Mouse (Mus musculus) stomach, postnatal 0 days (tissue): ENCODE measurements around the gene Bckdk. TPM values are rescaled to one million over a fixed set of nuclear protein-coding genes. Genes with fewer than 3 reads are reported as not detected.
"Not testable (repeated sequence)": the region's sequence is repeated elsewhere in the genome, so short reads cannot be mapped to it uniquely, and the experiment has no call there.

Experiments used
- ATAC-seq: fragments of 200-750 bp; cut with Nextera tagmentation; 2 replicates; pipeline ENCODE4 v1.8.0; 2017; ENCODE audit not compliant: low FRiP score, low TSS enrichment
- DNase-seq: peaks from one replicate; pipeline ENCODE4 v3.0.0-alpha.2; 2016; ENCODE audit warnings: low spot score
- H3K27ac ChIP-seq: fragments of 300-500 bp; sonication (generic); replicated peaks from 2 replicates; pipeline ENCODE4 v1.5.1; 2014; ENCODE audit warnings: mild to moderate bottlenecking, control low read depth
- H3K27me3 ChIP-seq: fragments of 300-500 bp; sonication (generic); 2 replicates; pipeline ENCODE4 v1.6.1; 2014; ENCODE audit warnings: low read length; ENCODE audit not compliant: control insufficient read depth, insufficient read depth
- H3K36me3 ChIP-seq: fragments of 300-500 bp; sonication (generic); 2 replicates; pipeline ENCODE4 v1.6.1; 2014; ENCODE audit warnings: low read length, mixed read lengths; ENCODE audit not compliant: control insufficient read depth, insufficient read depth
- H3K4me1 ChIP-seq: fragments of 300-500 bp; sonication (generic); replicated peaks from 2 replicates; pipeline ENCODE4 v1.6.1; 2014; ENCODE audit warnings: antibody characterized with exemption; ENCODE audit not compliant: control insufficient read depth, insufficient read depth
- H3K4me2 ChIP-seq: fragments of 300-500 bp; sonication (generic); replicated peaks from 2 replicates; pipeline ENCODE4 v1.6.1; 2014; ENCODE audit warnings: low read depth, mild to moderate bottlenecking, control low read depth, moderate library complexity
- H3K4me3 ChIP-seq: fragments of 300-500 bp; sonication (generic); 2 replicates; pipeline ENCODE4 v1.5.1; 2014; ENCODE audit warnings: low read depth, low read length, control low read depth
- H3K9ac ChIP-seq: fragments of 300-500 bp; sonication (generic); 2 replicates; pipeline ENCODE4 v1.6.1; 2014; ENCODE audit warnings: mild to moderate bottlenecking, low read length, control low read depth, mixed read lengths
- H3K9me3 ChIP-seq: fragments of 300-500 bp; sonication (generic); 2 replicates; pipeline ENCODE4 v1.6.1; 2016; ENCODE audit warnings: low read length; ENCODE audit not compliant: control insufficient read depth
- CTCF ChIP-seq: IDR thresholded peaks from 2 replicates; pipeline ENCODE4 v1.5.1; 2016; ENCODE audit warnings: antibody characterized with exemption, low read depth, mild to moderate bottlenecking, moderate library complexity
- EP300 ChIP-seq: optimal IDR thresholded peaks from 2 replicates; pipeline ENCODE3; 2016; ENCODE audit warnings: antibody characterized with exemption
- WGBS: fragments of 180-500 bp; shearing (Covaris S2); extraction: QIAGEN DNeasy Blood & Tissue Kit; methylation state at CpG from one replicate; pipeline ENCODE4 v1.1.7; 2014; 5-methylcytosine and 5-hydroxymethylcytosine counted together
- polyA plus RNA-seq: library from polyadenylated mRNA; unstranded; fragments of >200 nt; fragmentation: Nextera tagmentation; extraction: Ambion mirVana; gene quantifications from 2 replicates; pipeline ENCODE4 v1.2.1, GENCODE M21; 2015

Bckdk gene
- polyA plus RNA-seq, 1 experiment from 2014 or later = 102 TPM

GRCm38 (mm10) chr7:127888821-127889220 is 15.1 kb upstream of the Bckdk start:
- Histone ChIP-seq H3K4me1 (no peaks in the 10 kb centered on the region), H3K4me2 (no peak overlapping the region), H3K27me3 (no peaks in the 10 kb centered on the region), H3K9me3 (no peaks in the 10 kb centered on the region), H3K4me3 (no peak overlapping the region), H3K9ac (no peak overlapping the region), H3K36me3 (peaks cover 9% of the 10 kb centered on the region; the same call in 1 of the 2 replicates), H3K27ac (no peak overlapping the region)
- TF ChIP-seq CTCF (no peak), EP300 (no peak)
- 62% methylated on average over 3 of the region's 3 CpGs for WGBS
- ATAC-seq = no peak
- no peak for DNase-seq

- ATAC-seq (no peak), DNase-seq (peak; percentile 79)
- Histone ChIP-seq H3K9ac (no peak within 1 kb of the TSS), H3K9me3 (no peaks in the 10 kb centered on the region), H3K27ac (no peak within 1 kb of the TSS), H3K27me3 (no peaks in the 10 kb centered on the region), H3K4me1 (no peaks in the 10 kb centered on the region), H3K4me2 (no peak within 1 kb of the TSS), H3K36me3 (peaks cover 7% of the 10 kb centered on the region; the same call in 1 of the 2 replicates), H3K4me3 (no peak within 1 kb of the TSS)
- WGBS = 24% methylated on average over 4 of the region's 4 CpGs
- TF ChIP-seq EP300 (no peak), CTCF (no peak)
Measured at GRCm38 (mm10) chr7:127890798-127891197, 13.1 kb upstream of the Bckdk start, which contains the start of gene Prss53. Prss53 (minus strand) TSS chr7:127890970.

GRCm38 (mm10) chr7:127894480-127894879 is 9.4 kb upstream of the Bckdk start:
- no peak overlapping the region for H3K27ac ChIP-seq
- H3K4me3 ChIP-seq = peak overlapping the region; percentile 59; the same call in 1 of the 2 replicates
- WGBS = 56% methylated on average over 5 of the region's 5 CpGs
- H3K4me2 ChIP-seq = peak overlapping the region; percentile 79
- DNase-seq = peak; percentile 41
- no peaks in the 10 kb centered on the region; the same call in 1 of the 2 replicates for H3K36me3 ChIP-seq
- H3K9ac ChIP-seq = peak overlapping the region; percentile 70; the same call in 1 of the 2 replicates
- no peak for ATAC-seq
- no peaks in the 10 kb centered on the region for H3K4me1 ChIP-seq
- TF ChIP-seq EP300 = no peak
- peak; percentile 29; the same call in 1 of the 2 replicates for TF ChIP-seq CTCF
- H3K27me3 ChIP-seq = no peaks in the 10 kb centered on the region
- no peaks in the 10 kb centered on the region for H3K9me3 ChIP-seq

- Histone ChIP-seq H3K4me1 (no peaks in the 10 kb centered on the region), H3K36me3 (no peaks in the 10 kb centered on the region; the same call in 1 of the 2 replicates), H3K9ac (peak within 1 kb of the TSS; percentile 70), H3K27ac (peak within 1 kb of the TSS; percentile 72), H3K27me3 (no peaks in the 10 kb centered on the region), H3K4me3 (peak within 1 kb of the TSS; percentile 59), H3K4me2 (peak within 1 kb of the TSS; percentile 79), H3K9me3 (no peaks in the 10 kb centered on the region)
- DNase-seq (peak; percentile 98), ATAC-seq (peak; percentile 96)
- TF ChIP-seq CTCF = peak; percentile 69
- no peak for TF ChIP-seq EP300
- WGBS = under 1% methylated on average over 26 of the region's 26 CpGs
Measured at GRCm38 (mm10) chr7:127895442-127895841, 8.4 kb upstream of the Bckdk start, which contains the start of the genes Gm21974 and Vkorc1. Gm21974 (minus strand) TSS chr7:127895454. Vkorc1 (minus strand) TSS chr7:127895617.

DNA sequence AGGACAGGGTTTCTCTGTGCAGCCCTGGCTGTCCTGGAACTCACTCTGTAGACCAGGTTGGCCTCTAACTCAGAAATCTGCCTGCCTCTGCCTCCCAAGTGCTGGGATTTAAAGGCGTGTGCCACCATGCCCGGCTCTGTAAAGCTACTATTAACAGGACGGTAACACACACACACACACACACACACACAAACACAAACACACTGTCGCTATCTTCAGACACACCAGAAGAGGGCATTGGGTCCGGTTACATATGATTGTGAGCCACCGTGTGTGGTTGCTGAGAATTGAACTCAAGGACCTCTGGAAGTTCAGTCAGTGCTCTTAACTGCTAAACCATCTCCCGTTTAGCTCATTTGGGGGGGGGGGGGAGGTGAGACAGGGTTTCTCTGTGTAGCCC is 8.0 kb upstream of the Bckdk start:
- DNase-seq, H3K27ac ChIP-seq, H3K4me2 ChIP-seq, H3K9ac ChIP-seq, H3K36me3 ChIP-seq, H3K27me3 ChIP-seq, H3K9me3 ChIP-seq, H3K4me1 ChIP-seq: not testable (repeated sequence)
- ATAC-seq = 0 out of 2 replicates have a peak, but pooled peaks have one; percentile 0
- H3K4me3 ChIP-seq = peak overlapping the region; percentile 59; the same call in 1 of the 2 replicates
- WGBS = 60% methylated on average over 7 of the region's 7 CpGs

- TF ChIP-seq CTCF (peak; percentile 80), EP300 (no peak)
- H3K27ac ChIP-seq = no peak overlapping the region
- no peaks in the 10 kb centered on the region for H3K9me3 ChIP-seq
- H3K4me1 ChIP-seq = no peaks in the 10 kb centered on the region
- H3K9ac ChIP-seq = no peak overlapping the region
- H3K4me2 ChIP-seq = no peak overlapping the region
- H3K36me3 ChIP-seq = no peaks in the 10 kb centered on the region; the same call in 1 of the 2 replicates
- DNase-seq (peak; percentile 66), ATAC-seq (no peak)
- H3K4me3 ChIP-seq = no peak overlapping the region
- H3K27me3 ChIP-seq = no peaks in the 10 kb centered on the region
- 50% methylated on average over 13 of the region's 13 CpGs for WGBS
Measured at GRCm38 (mm10) chr7:127896384-127896783, 7.5 kb upstream of the Bckdk start.
